Mouse (Mus musculus): ENCODE measurements around the gene Slc5a5. TPM values are rescaled to one million over a fixed set of nuclear protein-coding genes. Genes with fewer than 3 reads are reported as not detected.

Gene Slc5a5
- total RNA-seq (2021), result not detected
- long read RNA-seq, experiment 1, result 0 reads
- long read RNA-seq, experiment 2, result 0 reads

- DNase-seq, result no peak
Measured at GRCm38 (mm10) chr8:70892022-70892895, at the start of gene Slc5a5. TSS of gene Slc5a5 (minus strand) at chr8:70892757.

- no peak for DNase-seq
Measured at GRCm38 (mm10) chr8:70941478-70941877, 48.9 kb upstream of the Slc5a5 start.

GRCm38 (mm10) chr8:70937200-70937599, 44.6 kb upstream of the Slc5a5 start:
- no peak for DNase-seq

- no peak for DNase-seq
Measured at GRCm38 (mm10) chr8:70934786-70935185, 42.2 kb upstream of the Slc5a5 start.

GRCm38 (mm10) chr8:70933036-70933435, 40.5 kb upstream of the Slc5a5 start:
- no peak for DNase-seq

GRCm38 (mm10) chr8:70931731-70932130, 39.2 kb upstream of the Slc5a5 start:
- DNase-seq, result no peak

- peak; percentile 39 to 47 for DNase-seq
Measured at GRCm38 (mm10) chr8:70928778-70929322, 36.3 kb upstream of the Slc5a5 start.

GRCm38 (mm10) chr8:70928096-70928495, 35.5 kb upstream of the Slc5a5 start:
- peak; percentile 23 to 53 for DNase-seq

- DNase-seq, result no peak
Measured at GRCm38 (mm10) chr8:70926396-70926795, 33.8 kb upstream of the Slc5a5 start.

GRCm38 (mm10) chr8:70925754-70926153, 33.2 kb upstream of the Slc5a5 start:
- DNase-seq, result no peak

GRCm38 (mm10) chr8:70924151-70924550, 31.6 kb upstream of the Slc5a5 start:
- DNase-seq, result no peak

GRCm38 (mm10) chr8:70920049-70920922, 27.7 kb upstream of the Slc5a5 start:
- no peak for DNase-seq

GRCm38 (mm10) chr8:70914704-70915103, 22.1 kb upstream of the Slc5a5 start:
- DNase-seq, result no peak

GRCm38 (mm10) chr8:70913523-70913922, 21.0 kb upstream of the Slc5a5 start:
- no peak for DNase-seq

GRCm38 (mm10) chr8:70912955-70913354, 20.4 kb upstream of the Slc5a5 start:
- no peak for DNase-seq

GRCm38 (mm10) chr8:70911596-70911995, 19.0 kb upstream of the Slc5a5 start:
- no peak for DNase-seq

- no peak for DNase-seq
Measured at GRCm38 (mm10) chr8:70907518-70907917, 15.0 kb upstream of the Slc5a5 start.

GRCm38 (mm10) chr8:70905831-70906736, 13.5 kb upstream of the Slc5a5 start, which contains the start of gene Map1s:
TSS of gene Map1s (plus strand) at chr8:70905932.
- DNase-seq, result peak; percentile 74 to 84

- no peak for DNase-seq
Measured at GRCm38 (mm10) chr8:70905463-70905830, 12.9 kb upstream of the Slc5a5 start.

- DNase-seq, result peak; percentile 35 to 82
Measured at GRCm38 (mm10) chr8:70904532-70904931, 12.0 kb upstream of the Slc5a5 start.

- DNase-seq, result no peak
Measured at GRCm38 (mm10) chr8:70903582-70903981, 11.0 kb upstream of the Slc5a5 start.
